Mouse (Mus musculus) T-helper 2 cell (primary cell): ENCODE data around the gene Acap3.

Experiments used
- in situ Hi-C: fragments of 300-600 bp; cut with MboI, MseI; formaldehyde crosslinking; loops from one replicate; pipeline ENCODE4 v1.15.1; 2025; ENCODE audit warnings: high pct_unique_total_duplicates

Acap3 gene

GRCm38 (mm10) chr4:155891551-155892001, at the start of gene Acap3, which contains the start of gene Pusl1:
Gene Acap3 (plus strand): TSS chr4:155891822.
Gene Pusl1 (minus strand): TSS chr4:155891781.
- in situ Hi-C loops: no loop called here

GRCm38 (mm10) chr4:155843231-155843630, 48.4 kb upstream of the Acap3 start:
- in situ Hi-C loops: no loop called here

GRCm38 (mm10) chr4:155846871-155847578, 44.6 kb upstream of the Acap3 start, which contains the start of gene Dvl1:
Gene Dvl1 (plus strand): TSS chr4:155847402.
- in situ Hi-C loops: no loop called here

GRCm38 (mm10) chr4:155847591-155848352, 43.9 kb upstream of the Acap3 start:
- in situ Hi-C loops: no loop called here

- in situ Hi-C loops: no loop called here
These were observed 43.1 kb upstream of the Acap3 start for GRCm38 (mm10) chr4:155848434-155849095.

GRCm38 (mm10) chr4:155849391-155849790, 42.2 kb upstream of the Acap3 start:
- in situ Hi-C loops: no loop called here

GRCm38 (mm10) chr4:155849792-155850451, 41.7 kb upstream of the Acap3 start:
- in situ Hi-C loops: no loop called here

- in situ Hi-C loops: no loop called here
These were observed 40.3 kb upstream of the Acap3 start for GRCm38 (mm10) chr4:155851368-155851767.

GRCm38 (mm10) chr4:155851951-155852411, 39.6 kb upstream of the Acap3 start:
- in situ Hi-C loops: no loop called here

GRCm38 (mm10) chr4:155853421-155853820, 38.2 kb upstream of the Acap3 start:
- in situ Hi-C loops: no loop called here

- in situ Hi-C loops: loop anchor here (5.0 kb wide), 1 partner anchor 42 kb away; no protein-coding TSS in a partner anchor
These were observed 36.6 kb upstream of the Acap3 start for GRCm38 (mm10) chr4:155854991-155855390.

- in situ Hi-C loops: loop anchor here (5.0 kb wide), 1 partner anchor 41 kb away; no protein-coding TSS in a partner anchor
These were observed 35.6 kb upstream of the Acap3 start for GRCm38 (mm10) chr4:155856071-155856470.

GRCm38 (mm10) chr4:155856881-155857280, 34.7 kb upstream of the Acap3 start:
- in situ Hi-C loops: loop anchor here (5.0 kb wide), 1 partner anchor 40 kb away; no protein-coding TSS in a partner anchor

GRCm38 (mm10) chr4:155859318-155859717, 32.3 kb upstream of the Acap3 start:
- in situ Hi-C loops: loop anchor here (5.0 kb wide), 1 partner anchor 38 kb away; no protein-coding TSS in a partner anchor

GRCm38 (mm10) chr4:155861787-155862186, 29.8 kb upstream of the Acap3 start:
- in situ Hi-C loops: no loop called here

- in situ Hi-C loops: no loop called here
These were observed 28.6 kb upstream of the Acap3 start, which contains the start of gene Tas1r3 for GRCm38 (mm10) chr4:155863001-155863400. Gene Tas1r3 (minus strand): TSS chr4:155863362.

- in situ Hi-C loops: no loop called here
These were observed 22.9 kb upstream of the Acap3 start for GRCm38 (mm10) chr4:155868614-155869298.

GRCm38 (mm10) chr4:155869317-155870033, 22.1 kb upstream of the Acap3 start, which contains the start of the genes Cptp and Ints11:
Gene Cptp (minus strand): TSS chr4:155869440.
Gene Ints11 (plus strand): TSS chr4:155869546.
- in situ Hi-C loops: no loop called here

GRCm38 (mm10) chr4:155871404-155871803, 20.2 kb upstream of the Acap3 start:
- in situ Hi-C loops: no loop called here

GRCm38 (mm10) chr4:155883587-155883986, 8.0 kb upstream of the Acap3 start:
- in situ Hi-C loops: no loop called here
